Mouse (Mus musculus) CD8-positive naive resting alpha-beta T cell, adult 2 months (primary cell): ENCODE data around the gene Ssna1.

ENCODE experiments used
- DNase-seq, 2 experiments: peaks; one replicate each; pipeline ENCODE4 v3.0.0; 2022; ENCODE audit warnings: low read depth in 2 of 2, low spot score in 2 of 2

Ssna1 gene

GRCm38 (mm10) chr2:25233421-25233820, 38.8 kb downstream of the Ssna1 start:
- DNase-seq, result no peak

DNA sequence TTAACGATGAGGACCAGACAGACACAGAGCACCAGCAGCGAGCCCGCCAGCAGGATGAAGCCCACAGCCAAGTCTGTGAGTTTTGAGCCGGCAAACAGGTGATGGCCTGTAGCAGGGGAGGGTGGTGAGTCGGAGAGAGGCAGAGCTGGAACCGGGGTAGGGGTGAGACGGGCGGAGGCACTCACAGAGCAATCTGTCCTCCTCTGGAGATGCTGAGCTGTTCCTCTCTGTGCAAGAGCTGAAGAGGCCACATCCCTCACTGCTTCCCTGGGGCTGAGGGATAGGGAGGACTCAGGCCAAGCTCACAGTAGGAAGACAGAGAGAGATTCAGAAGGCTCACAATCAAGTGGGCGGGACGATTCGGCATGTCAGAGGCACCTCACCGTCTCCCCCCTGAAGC, 41.2 kb downstream of the Ssna1 start:
- DNase-seq, result no peak

DNA sequence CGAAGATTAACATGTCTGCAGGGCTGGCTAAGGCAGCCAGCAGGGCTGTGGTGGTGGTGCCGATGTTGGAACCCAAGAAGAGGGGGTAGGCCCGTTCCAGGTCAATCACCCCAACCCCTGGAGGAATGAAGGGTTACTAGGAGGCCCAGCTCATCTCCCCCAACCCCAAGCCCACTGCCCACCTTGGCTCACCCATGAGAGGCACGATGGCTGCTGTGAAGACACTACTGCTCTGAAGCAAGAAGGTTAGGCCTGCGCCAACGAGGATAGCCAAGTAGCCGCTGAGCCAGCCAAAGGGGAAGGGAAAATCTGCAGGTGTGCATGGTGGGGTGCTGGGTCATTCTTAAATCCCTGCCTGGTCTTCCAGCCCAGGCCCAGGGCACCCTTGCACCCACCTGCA, 41.7 kb downstream of the Ssna1 start:
- DNase-seq, result no peak

GRCm38 (mm10) chr2:25229582-25229981, 42.7 kb downstream of the Ssna1 start:
- DNase-seq, result no peak

GRCm38 (mm10) chr2:25228995-25229530, 43.2 kb downstream of the Ssna1 start:
- no peak for DNase-seq

- DNase-seq, result peak; percentile 79 to 87
These were observed 43.8 kb downstream of the Ssna1 start for GRCm38 (mm10) chr2:25228431-25228889.

GRCm38 (mm10) chr2:25227406-25227805, 44.8 kb downstream of the Ssna1 start:
- DNase-seq, result no peak

DNA sequence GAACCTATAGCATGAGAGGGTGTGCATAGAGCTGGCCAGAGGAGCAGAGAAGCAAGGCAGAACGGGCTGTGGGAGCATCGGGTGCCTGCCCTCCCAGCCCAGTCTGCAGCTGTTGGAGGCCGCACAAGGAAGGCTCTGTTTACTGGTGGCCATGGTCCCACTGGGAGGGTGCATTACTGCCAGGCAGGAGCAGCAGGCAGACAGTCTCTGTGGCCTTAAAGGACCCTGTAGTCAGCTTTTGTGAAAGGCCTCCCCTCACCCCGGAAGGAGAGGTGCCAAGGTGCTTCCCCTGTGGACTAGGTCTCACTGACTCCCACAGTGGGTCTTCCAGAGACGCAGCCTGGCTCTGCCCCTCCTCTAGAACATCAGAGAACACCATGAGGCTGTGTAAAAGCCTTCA, 45.4 kb downstream of the Ssna1 start:
- no peak for DNase-seq

DNA sequence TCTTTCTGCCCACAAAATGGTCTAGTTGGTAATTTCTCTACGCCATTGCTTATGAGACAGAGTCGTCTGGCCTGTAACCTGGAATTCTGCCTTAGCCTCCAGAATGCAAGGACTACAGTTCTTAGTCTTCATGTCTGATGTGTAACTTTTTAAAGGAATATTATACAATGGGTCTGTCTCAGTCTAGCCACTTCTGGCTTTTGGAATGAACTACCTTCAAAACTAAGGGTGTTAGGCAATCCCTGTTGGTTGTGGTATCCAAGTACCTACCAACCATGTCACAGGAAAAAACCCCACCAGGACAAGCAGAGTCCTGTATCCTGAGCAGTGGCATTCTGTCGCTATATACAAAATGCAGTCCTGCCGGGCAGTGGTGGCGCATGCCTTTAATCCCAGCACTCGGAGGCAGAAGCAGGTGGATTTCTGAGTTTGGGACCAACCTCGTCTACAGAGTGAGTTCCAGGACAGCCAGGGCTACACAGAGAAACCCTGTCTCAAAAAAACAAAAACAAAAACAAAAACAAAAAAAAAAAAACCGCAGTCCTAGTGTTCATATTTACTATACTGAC, 46.3 kb downstream of the Ssna1 start:
- no peak for DNase-seq

- DNase-seq, result peak; percentile 97 to 99
These were observed 47.2 kb downstream of the Ssna1 start for GRCm38 (mm10) chr2:25224766-25225752.

GRCm38 (mm10) chr2:25224492-25224765, 47.8 kb downstream of the Ssna1 start, which contains the start of gene Tubb4b:
Gene Tubb4b (minus strand): TSS chr2:25224702.
- DNase-seq, result no peak

- peak in 1 of 2 experiments; percentile 59 for DNase-seq
These were observed 48.4 kb downstream of the Ssna1 start for GRCm38 (mm10) chr2:25223681-25224491.

DNA sequence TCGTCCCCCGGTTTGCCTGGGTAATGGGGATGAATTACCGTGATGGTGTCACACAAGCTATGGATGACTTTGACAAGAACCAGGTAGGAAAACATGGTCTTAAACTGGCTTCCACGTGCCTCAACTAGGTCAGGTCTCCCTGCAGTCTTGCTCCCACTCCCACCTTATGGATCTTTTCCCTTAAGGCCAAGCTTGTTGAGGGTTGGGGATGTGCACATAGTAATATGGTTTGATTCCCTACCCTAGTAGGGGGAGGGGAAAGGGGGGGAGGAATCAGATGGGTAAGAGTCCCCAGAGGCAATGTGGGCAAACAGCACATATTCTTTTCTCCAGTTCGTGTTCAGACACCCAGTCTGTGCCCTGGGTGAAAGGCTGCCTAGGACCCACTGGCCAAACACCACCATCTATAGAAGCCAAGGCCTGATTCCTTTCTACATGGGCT, 50.9 kb downstream of the Ssna1 start:
- DNase-seq, result no peak
